Mouse (Mus musculus): ENCODE data around the gene Cox6b1.
A peak's percentile ranks its signal among the peaks of the same experiment; 100 is the strongest.

The Cox6b1 gene

GRCm38 (mm10) chr7:30610043-30610442 is 15.9 kb downstream of the Cox6b1 start:
- no peak for DNase-seq (ENCODE audit: low read depth, low spot score)

- DNase-seq (ENCODE audit: low read depth, low spot score): no peak
Observed at GRCm38 (mm10) chr7:30608476-30608875, 17.5 kb downstream of the Cox6b1 start.

- DNase-seq (ENCODE audit: low read depth, low spot score): peak; percentile 58
Observed at GRCm38 (mm10) chr7:30607706-30608309, 18.1 kb downstream of the Cox6b1 start.

- no peak for DNase-seq (ENCODE audit: low read depth, low spot score)
Observed at GRCm38 (mm10) chr7:30604944-30605343, 21.0 kb downstream of the Cox6b1 start.

- no peak for DNase-seq (ENCODE audit: low read depth, low spot score)
Observed at GRCm38 (mm10) chr7:30604424-30604823, 21.5 kb downstream of the Cox6b1 start.

- DNase-seq (ENCODE audit: low read depth, low spot score): no peak
Observed at GRCm38 (mm10) chr7:30602583-30602982, 23.4 kb downstream of the Cox6b1 start.

GRCm38 (mm10) chr7:30600651-30601050 is 25.3 kb downstream of the Cox6b1 start:
- no peak for DNase-seq (ENCODE audit: low read depth, low spot score)

- peak; percentile 99 for DNase-seq (ENCODE audit: low read depth, low spot score)
Observed at GRCm38 (mm10) chr7:30599933-30600353, 26.0 kb downstream of the Cox6b1 start.

- DNase-seq (ENCODE audit: low read depth, low spot score): no peak
Observed at GRCm38 (mm10) chr7:30598786-30599185, 27.2 kb downstream of the Cox6b1 start, which contains the start of gene Zbtb32. Zbtb32 (minus strand) TSS chr7:30598909.

GRCm38 (mm10) chr7:30596811-30597210 is 29.1 kb downstream of the Cox6b1 start:
- no peak for DNase-seq (ENCODE audit: low read depth, low spot score)

GRCm38 (mm10) chr7:30596093-30596492 is 29.9 kb downstream of the Cox6b1 start:
- DNase-seq (ENCODE audit: low read depth, low spot score): no peak

- DNase-seq (ENCODE audit: low read depth, low spot score): no peak
Observed at GRCm38 (mm10) chr7:30594510-30595024, 31.4 kb downstream of the Cox6b1 start.

GRCm38 (mm10) chr7:30593579-30594509 is 32.1 kb downstream of the Cox6b1 start:
- no peak for DNase-seq (ENCODE audit: low read depth, low spot score)

GRCm38 (mm10) chr7:30592772-30593423 is 33.1 kb downstream of the Cox6b1 start:
- no peak for DNase-seq (ENCODE audit: low read depth, low spot score)

GRCm38 (mm10) chr7:30591605-30591951 is 34.4 kb downstream of the Cox6b1 start:
- no peak for DNase-seq (ENCODE audit: low read depth, low spot score)

GRCm38 (mm10) chr7:30590927-30591604 is 34.9 kb downstream of the Cox6b1 start:
- no peak for DNase-seq (ENCODE audit: low read depth, low spot score)

GRCm38 (mm10) chr7:30589435-30590301 is 36.3 kb downstream of the Cox6b1 start:
- DNase-seq (ENCODE audit: low read depth, low spot score): peak; percentile 78

- peak; percentile 99 for DNase-seq (ENCODE audit: low read depth, low spot score)
Observed at GRCm38 (mm10) chr7:30588676-30589434, 37.1 kb downstream of the Cox6b1 start, which contains the start of gene Kmt2b. Kmt2b (minus strand) TSS chr7:30588726.

GRCm38 (mm10) chr7:30587842-30588667 is 37.9 kb downstream of the Cox6b1 start:
- peak; percentile 42 for DNase-seq (ENCODE audit: low read depth, low spot score)
